Mouse (Mus musculus) cerebellum, adult 18-20 months (tissue): ENCODE results near the gene Tnfrsf1a.

ENCODE experiments used
- DNase-seq, 2 experiments: peaks; one replicate each; pipeline ENCODE4 v3.0.0; 2021

Gene Tnfrsf1a

GRCm38 (mm10) chr6:125325337-125325736 lies 23.8 kb upstream of the Tnfrsf1a start:
- no peak for DNase-seq

GRCm38 (mm10) chr6:125328243-125328642 lies 20.9 kb upstream of the Tnfrsf1a start:
- DNase-seq = no peak

GRCm38 (mm10) chr6:125330626-125331326 lies 18.4 kb upstream of the Tnfrsf1a start:
- peak; percentile 40 to 54 for DNase-seq

- DNase-seq = no peak
Observed at GRCm38 (mm10) chr6:125333112-125333899, 15.9 kb upstream of the Tnfrsf1a start.

- no peak for DNase-seq
Observed at GRCm38 (mm10) chr6:125334356-125334755, 14.8 kb upstream of the Tnfrsf1a start.

GRCm38 (mm10) chr6:125338791-125339660 lies 10.1 kb upstream of the Tnfrsf1a start:
- no peak for DNase-seq

GRCm38 (mm10) chr6:125340244-125340643 lies 8.9 kb upstream of the Tnfrsf1a start:
- no peak for DNase-seq

GRCm38 (mm10) chr6:125342198-125342597 lies 7.0 kb upstream of the Tnfrsf1a start:
- DNase-seq = no peak

- DNase-seq = no peak
Observed at GRCm38 (mm10) chr6:125344084-125344483, 5.1 kb upstream of the Tnfrsf1a start.

- no peak for DNase-seq
Observed at GRCm38 (mm10) chr6:125344866-125345265, 4.3 kb upstream of the Tnfrsf1a start.

GRCm38 (mm10) chr6:125345625-125346024 lies 3.5 kb upstream of the Tnfrsf1a start:
- no peak for DNase-seq

GRCm38 (mm10) chr6:125346029-125346428 lies 3.1 kb upstream of the Tnfrsf1a start:
- DNase-seq = no peak

GRCm38 (mm10) chr6:125349575-125350230 lies 541 bp downstream of the Tnfrsf1a start:
- no peak for DNase-seq

- no peak for DNase-seq
Observed at GRCm38 (mm10) chr6:125350231-125350994, 1.3 kb downstream of the Tnfrsf1a start.

GRCm38 (mm10) chr6:125350995-125351324 lies 1.8 kb downstream of the Tnfrsf1a start:
- DNase-seq = no peak

GRCm38 (mm10) chr6:125351368-125352045 lies 2.3 kb downstream of the Tnfrsf1a start:
- no peak for DNase-seq

GRCm38 (mm10) chr6:125352046-125352384 lies 2.9 kb downstream of the Tnfrsf1a start:
- DNase-seq = no peak

- DNase-seq = no peak
Observed at GRCm38 (mm10) chr6:125352811-125353210, 3.6 kb downstream of the Tnfrsf1a start.

GRCm38 (mm10) chr6:125353221-125353620 lies 4.1 kb downstream of the Tnfrsf1a start:
- no peak for DNase-seq

- no peak for DNase-seq
Observed at GRCm38 (mm10) chr6:125353655-125354054, 4.5 kb downstream of the Tnfrsf1a start.

- DNase-seq = no peak
Observed at GRCm38 (mm10) chr6:125354352-125355151, 5.4 kb downstream of the Tnfrsf1a start.
